Mouse (Mus musculus) testis, adult 2 months (tissue): ENCODE results near the gene Junb.

Source experiments
- CTCF ChIP-seq: fragments of 200-500 bp; IDR thresholded peaks from 2 replicates; pipeline ENCODE4 v1.5.1; 2012; ENCODE audit warnings: low read depth, mild to moderate bottlenecking, inconsistent platforms, low read length, moderate library complexity; ENCODE audit not compliant: control insufficient read depth, insufficient read depth, insufficient replicate concordance
- POLR2A ChIP-seq: fragments of 200-500 bp; IDR thresholded peaks from 2 replicates; pipeline ENCODE4 v1.6.1; 2012; ENCODE audit warnings: low read depth, mild to moderate bottlenecking, inconsistent platforms, low read length, moderate library complexity; ENCODE audit not compliant: control insufficient read depth

GRCm38 (mm10) chr8:84986379-84986945 lies 7.9 kb upstream of the Junb start:
- TF ChIP-seq CTCF (no peak), POLR2A (no peak)
